Mouse (Mus musculus) c-Kit-positive CD71-positive TER-119-negative erythroid progenitor cells, embryonic 14.5 days (primary cell): ENCODE measurements around the gene Nodal.
"Not testable (repeated sequence)": the region's sequence is repeated elsewhere in the genome, so short reads cannot be mapped to it uniquely, and the experiment has no call there.

Experiments
- DNase-seq: peaks from one replicate; pipeline ENCODE4 v3.0.0-alpha.2; 2013; ENCODE audit warnings: low read depth

The Nodal gene

GRCm38 (mm10) chr10:61429043-61429442 is 11.3 kb downstream of the Nodal start:
- DNase-seq = no peak

DNA sequence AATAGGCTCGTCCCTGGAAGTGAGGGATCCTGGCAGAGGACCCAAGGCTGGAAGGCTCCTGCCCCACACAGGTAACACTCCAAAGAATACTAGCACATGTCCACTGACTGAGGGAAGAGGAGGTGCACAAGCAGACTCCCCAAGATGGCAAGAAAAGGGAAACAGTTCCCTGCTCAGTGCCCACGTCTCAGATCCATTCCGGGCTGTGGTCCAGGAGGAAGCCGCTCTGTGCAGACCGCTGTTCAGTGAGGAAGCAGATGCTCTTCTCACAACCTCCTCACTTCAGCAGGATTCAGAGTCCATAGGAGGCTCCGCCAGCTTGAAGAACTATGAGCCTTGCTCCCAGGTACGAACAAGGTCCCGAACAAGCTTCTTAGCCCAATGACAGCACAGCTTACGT is 13.6 kb downstream of the Nodal start:
- no peak for DNase-seq

- no peak for DNase-seq
These were observed 22.5 kb downstream of the Nodal start for GRCm38 (mm10) chr10:61440202-61440800.

DNA sequence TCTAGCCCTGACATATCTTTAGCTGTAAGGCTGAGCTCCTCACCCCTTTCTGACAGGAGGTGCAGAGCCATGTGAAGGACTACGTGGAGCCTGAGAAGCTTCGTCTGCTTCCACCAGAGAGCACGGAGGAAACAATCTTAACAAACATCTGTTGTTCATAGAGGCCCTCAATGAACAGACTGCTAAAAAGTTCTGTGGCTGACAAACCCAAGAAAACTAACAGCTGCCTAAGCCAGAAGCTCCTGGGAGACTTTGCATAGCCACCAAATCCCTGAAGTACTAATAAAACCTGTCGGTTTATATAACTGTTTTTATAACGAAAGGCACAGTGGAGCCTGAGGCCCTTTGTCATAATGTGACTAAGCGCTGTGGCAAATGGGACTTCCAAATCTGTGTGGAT is 25.7 kb downstream of the Nodal start:
- no peak for DNase-seq

DNA sequence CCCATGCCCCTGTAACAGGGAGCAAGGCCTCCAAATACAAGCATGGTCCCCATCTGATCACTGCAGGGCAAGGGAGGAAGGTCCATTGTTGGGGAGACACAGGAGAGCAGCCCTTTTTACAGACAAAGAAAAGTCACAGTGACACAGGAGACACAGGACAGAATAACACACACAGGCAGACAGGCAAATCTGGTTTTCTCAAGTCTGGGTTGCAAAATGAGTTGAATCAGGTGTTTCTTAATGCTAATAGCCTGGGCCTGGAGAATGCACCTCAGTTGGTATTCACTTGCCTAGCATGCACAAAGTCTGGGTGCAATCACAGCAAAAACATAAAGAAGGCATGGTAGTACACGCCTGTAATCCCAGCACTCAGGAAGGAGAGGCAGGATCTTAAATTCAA is 26.1 kb downstream of the Nodal start:
- no peak for DNase-seq

GRCm38 (mm10) chr10:61445016-61445415 is 27.2 kb downstream of the Nodal start:
- DNase-seq = no peak

DNA sequence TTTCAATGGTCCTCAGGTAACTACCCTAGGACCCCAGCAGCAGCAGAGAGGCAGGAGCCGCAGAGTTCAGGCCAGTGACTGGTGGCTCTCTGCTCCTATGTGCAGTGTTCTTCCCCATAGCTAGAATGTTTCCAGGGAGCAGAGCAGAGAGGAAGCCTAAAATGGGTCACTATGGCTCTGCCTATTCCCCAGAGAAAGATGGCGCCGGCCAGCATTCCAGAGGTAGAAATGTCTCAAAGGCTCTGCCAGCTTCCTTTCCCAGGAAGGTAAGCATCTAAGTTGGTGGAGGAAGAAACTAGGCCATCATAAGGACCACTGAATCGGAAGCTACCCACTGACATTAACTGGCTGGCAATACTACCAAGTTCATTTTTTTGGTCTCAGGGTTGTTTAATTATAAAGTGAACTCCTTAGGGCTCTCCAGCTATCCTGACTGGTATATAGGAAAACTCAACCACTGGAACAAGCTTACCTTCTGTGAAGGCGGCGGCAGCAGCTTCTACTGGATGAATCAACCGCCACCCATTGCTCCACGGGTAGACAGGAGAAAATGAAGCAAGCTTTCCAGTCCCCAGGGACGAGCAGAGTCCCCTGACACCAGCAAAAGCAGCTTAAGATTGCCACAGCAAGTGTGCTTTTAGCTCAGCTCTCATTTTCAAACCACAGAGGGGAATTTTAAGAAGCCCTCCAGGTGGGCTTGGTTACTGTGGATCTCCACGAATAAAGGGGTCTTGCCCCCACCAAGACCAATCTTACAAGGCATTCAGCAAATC is 30.0 kb downstream of the Nodal start:
- DNase-seq = no peak

DNA sequence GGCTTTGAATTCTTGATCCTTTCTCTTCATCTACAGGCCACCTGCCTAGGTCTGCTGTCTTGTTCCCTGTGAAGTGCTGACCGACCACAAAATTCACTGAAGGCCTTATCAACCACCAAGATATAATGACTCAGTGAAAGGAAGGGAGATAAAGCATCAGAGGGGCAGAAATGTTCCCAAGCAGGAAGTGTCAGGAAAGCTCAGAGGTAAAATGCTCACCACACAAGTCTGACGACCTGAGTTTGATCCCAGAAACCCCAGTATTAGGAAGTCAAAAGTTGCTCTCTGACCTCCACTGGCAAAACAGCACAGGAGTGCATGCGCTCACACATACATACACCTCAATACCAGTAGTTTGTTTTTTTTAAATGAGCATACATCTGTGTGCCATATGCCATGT is 31.1 kb downstream of the Nodal start:
- DNase-seq = no peak

- no peak for DNase-seq
These were observed 33.7 kb downstream of the Nodal start for GRCm38 (mm10) chr10:61451463-61451930.

DNA sequence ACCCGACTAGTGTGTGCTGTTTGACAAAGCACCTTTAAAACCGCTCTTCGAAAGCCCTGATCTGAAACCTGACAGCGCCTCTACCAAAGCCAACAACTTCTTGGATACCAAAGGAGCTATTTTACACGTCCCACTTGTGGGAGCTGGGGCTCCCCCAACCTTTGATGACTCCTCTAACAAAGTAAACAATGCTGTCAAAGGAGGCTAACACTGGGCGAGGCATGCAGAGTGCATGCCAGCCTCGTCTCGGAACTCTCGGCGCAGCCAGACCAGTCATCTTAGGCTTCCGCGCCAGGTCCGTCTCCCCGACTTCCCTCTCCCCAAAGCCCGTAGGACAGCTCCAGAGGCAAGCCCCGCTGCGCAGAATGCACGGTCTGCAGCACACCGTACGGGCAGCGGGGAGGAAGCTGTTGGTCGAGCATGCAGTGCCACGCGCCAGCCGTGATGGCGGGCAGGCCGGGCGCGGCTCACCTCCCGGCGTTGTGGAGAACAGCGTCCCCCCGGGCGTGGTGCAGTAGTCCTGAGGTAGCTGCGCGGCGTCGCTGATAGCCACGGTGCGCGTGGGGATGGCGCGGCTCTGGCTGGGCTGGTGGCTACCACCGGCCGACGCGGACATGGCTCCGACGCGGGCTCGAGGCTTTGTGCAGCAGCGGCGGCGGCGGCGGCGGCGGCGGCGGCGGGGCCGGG is 34.3 kb downstream of the Nodal start:
- DNase-seq = no peak

DNA sequence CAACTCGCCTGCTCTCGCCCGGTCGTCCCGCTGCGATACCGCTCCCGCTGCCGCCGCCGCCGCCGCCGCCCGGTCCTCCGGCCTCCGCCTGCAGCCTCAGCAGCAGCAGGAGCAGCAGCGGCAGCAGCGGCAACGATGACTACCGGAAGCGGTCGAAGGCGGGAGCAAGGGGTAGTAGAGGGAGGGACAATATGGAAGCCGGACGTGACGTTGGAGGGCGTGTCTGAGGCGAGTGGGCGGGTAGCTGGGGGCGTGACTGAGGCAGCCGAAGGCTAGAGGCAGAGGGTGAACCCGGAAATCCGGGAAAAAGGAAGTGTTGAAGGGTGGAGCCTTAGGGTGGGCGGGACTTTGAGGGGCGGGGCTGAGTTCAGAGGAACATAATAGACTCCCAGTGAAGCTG is 34.9 kb downstream of the Nodal start, which contains the start of gene Eif4ebp2:
TSS of gene Eif4ebp2 (minus strand) at position 17 of the 400 bp plus-strand sequence.
- DNase-seq = peak; percentile 95

DNA sequence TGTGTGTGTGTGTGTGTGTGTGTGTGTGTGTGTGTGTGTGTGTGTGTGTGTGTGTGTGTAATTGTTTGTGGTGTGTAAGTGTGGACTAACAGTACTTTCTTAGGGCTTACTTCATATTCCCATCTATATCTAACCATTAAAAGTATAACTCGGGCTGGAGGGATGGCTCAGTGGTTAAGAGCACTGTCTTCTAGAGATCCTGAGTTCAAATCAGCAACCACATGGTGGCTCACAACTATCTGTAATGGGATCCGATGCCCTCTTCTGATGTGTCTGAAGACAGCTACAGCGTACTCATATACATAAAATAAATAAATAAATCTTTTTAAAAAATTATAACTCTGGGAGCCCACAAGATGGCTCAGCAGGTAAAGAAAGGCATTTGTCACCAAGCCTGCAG is 35.4 kb downstream of the Nodal start:
- not testable (repeated sequence) for DNase-seq

- DNase-seq = no peak
These were observed 39.4 kb downstream of the Nodal start for GRCm38 (mm10) chr10:61457182-61457581.

DNA sequence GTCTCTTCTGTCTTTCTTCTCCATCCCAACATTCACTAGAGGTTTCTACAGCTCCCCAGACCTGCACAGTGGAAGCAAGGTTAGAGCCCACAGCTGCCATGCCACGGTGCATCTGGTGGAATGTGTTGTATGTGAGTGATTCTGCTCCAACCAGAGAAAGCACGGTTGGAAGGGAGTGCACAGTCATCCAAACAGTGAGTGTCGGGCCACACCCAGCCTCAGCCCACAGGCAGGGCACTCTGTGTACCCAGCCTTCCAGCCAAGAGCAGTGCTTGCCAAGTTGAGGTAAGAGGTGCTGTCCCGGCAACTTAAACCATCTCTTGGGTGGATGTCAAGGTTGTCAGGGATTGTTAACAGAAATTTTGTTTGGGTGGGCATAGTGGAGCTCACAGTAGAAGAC is 47.2 kb downstream of the Nodal start:
- DNase-seq = no peak

GRCm38 (mm10) chr10:61466242-61466641 is 48.5 kb downstream of the Nodal start:
- DNase-seq = no peak

- DNase-seq = no peak
These were observed 49.1 kb downstream of the Nodal start for GRCm38 (mm10) chr10:61466873-61467272.

DNA sequence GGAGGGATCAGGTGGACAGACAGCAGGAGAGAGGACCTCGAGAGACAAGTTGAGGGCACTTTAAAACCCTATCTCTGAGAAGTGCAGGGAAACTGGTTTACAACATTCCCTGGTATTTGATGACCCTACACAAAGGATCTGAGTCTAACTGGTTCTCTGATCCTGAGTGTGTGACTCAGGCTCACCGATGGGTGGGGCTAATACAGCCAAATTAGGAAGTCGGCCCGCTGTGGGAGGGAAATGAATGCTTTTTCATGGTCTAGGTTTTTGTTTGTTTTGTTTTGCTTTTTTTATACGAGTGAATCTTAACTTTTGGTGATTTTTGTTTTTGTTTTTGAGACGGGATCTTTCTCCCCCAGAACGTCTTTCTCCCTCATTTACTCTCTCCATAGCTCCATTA is 51.1 kb downstream of the Nodal start:
- no peak for DNase-seq

- DNase-seq = no peak
These were observed 55.9 kb downstream of the Nodal start for GRCm38 (mm10) chr10:61473640-61474039.

DNA sequence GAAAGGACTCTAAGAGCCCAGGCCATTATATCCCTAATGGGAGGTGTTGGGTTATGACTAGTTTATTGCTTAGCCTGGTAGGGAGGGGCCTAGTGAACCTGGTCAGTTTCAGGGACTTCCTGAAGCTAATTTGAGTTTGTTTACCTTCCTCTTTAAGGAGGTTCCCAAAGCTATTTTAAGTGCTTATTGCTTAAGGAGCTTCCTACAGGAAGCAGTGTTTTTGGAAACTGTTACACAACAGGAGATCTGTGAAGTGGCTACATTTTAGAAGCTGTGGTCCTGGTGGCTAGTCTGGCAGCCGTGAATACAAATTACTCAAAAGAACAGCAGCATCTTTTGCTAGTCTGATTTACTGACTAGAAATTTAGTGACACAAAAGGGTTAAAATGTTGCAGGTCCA is 56.6 kb downstream of the Nodal start:
- DNase-seq = no peak
